In the genomic region with DNA sequence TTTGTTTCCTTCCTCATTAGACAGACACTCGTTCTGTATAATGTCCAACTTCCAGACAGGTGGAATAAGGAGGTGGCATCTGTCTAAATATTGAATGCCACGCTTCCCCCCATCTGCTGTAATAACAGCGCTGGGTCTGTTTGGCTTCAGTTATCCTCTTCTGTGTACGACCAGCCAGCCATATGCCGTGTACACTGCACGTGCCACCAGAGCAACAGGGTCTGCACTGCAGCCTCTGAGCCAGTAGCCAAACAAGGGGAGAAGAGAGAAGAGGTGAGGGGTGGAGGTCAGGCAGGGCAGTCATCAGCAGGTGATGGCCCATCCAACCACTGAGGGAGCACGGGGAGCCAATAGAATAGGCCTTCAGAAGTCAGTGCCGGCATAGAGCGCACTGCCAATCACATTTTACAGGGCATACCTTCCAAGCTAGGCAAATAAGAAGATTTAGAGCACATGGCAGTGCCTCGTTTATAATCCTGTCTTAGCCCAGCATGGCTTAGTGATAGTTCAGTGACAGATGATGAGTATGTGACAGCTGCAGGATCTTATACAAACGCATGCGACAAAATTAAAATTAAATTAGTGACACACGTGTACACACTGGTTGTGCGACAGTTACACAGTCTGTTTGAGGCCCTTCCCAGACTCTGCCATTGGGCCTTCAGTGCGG, we compare ENCODE assay signal across 13 mouse cellular contexts.
DNase-seq lines count a peak whose midpoint lies in the region; ATAC-seq and TF ChIP-seq lines count a peak whose summit lies in the region.
"Had no signal": no experiment of that assay in that cellular context is flagged by ENCODE, and none has a peak within 500 bp of the region (broad histone marks: within the 10 kb centered on the region; RNA-seq: fewer than 3 reads in every experiment).

No protein-coding gene starts in this region.

- no peak overlapping the region for H3K9ac ChIP-seq in forebrain, embryonic 15.5 days (replicated peaks)
- no peak overlapping the region for H3K9ac ChIP-seq in neural tube, embryonic 15.5 days (replicated peaks)
- H3K9ac ChIP-seq: heart, embryonic 15.5 days; limb, embryonic 15.5 days had no signal

- H3K4me1 ChIP-seq in forebrain, embryonic 15.5 days = peaks cover 12% of the 10 kb centered on the region
- H3K4me1 ChIP-seq in neural tube, embryonic 15.5 days = no peaks in the 10 kb centered on the region
- no peaks in the 10 kb centered on the region for H3K4me1 ChIP-seq in lung, adult 2 months (ENCODE audit: control insufficient read depth, insufficient read depth, low read length)
- H3K4me1 ChIP-seq: heart, embryonic 15.5 days; limb, embryonic 15.5 days had no signal

- no peaks in the 10 kb centered on the region for H3K9me3 ChIP-seq in forebrain, embryonic 15.5 days
- no peaks in the 10 kb centered on the region for H3K9me3 ChIP-seq in neural tube, embryonic 15.5 days (replicated peaks)
- H3K9me3 ChIP-seq: heart, embryonic 15.5 days; limb, embryonic 15.5 days had no signal

- peaks cover 9% of the 10 kb centered on the region; the same call in 1 of the 2 replicates for H3K27me3 ChIP-seq in forebrain, embryonic 15.5 days
- peaks cover 1% of the 10 kb centered on the region; the same call in 1 of the 2 replicates for H3K27me3 ChIP-seq in neural tube, embryonic 15.5 days (replicated peaks)
- H3K27me3 ChIP-seq: heart, embryonic 15.5 days; limb, embryonic 15.5 days had no signal

- no peak overlapping the region for H3K27ac ChIP-seq in forebrain, embryonic 15.5 days (replicated peaks)
- no peak overlapping the region for H3K27ac ChIP-seq in neural tube, embryonic 15.5 days (replicated peaks)
- H3K27ac ChIP-seq: heart, embryonic 15.5 days; limb, embryonic 15.5 days had no signal

- H3K36me3 ChIP-seq in forebrain, embryonic 15.5 days = no peaks in the 10 kb centered on the region
- H3K36me3 ChIP-seq in neural tube, embryonic 15.5 days = no peaks in the 10 kb centered on the region
- H3K36me3 ChIP-seq: heart, embryonic 15.5 days; limb, embryonic 15.5 days had no signal

- peak overlapping the region; percentile 22 for H3K4me2 ChIP-seq in forebrain, embryonic 15.5 days (replicated peaks)
- H3K4me2 ChIP-seq in neural tube, embryonic 15.5 days = peak overlapping the region; percentile 17; the same call in 1 of the 2 replicates
- H3K4me2 ChIP-seq: heart, embryonic 15.5 days; limb, embryonic 15.5 days had no signal

- no peak for TF ChIP-seq POLR2A in lung, adult 2 months (IDR thresholded peaks at IDR 0.05; ENCODE audit: borderline replicate concordance, extremely low read depth, low read depth, low read length)

- no peak for TF ChIP-seq CTCF in lung, adult 2 months (IDR thresholded peaks at IDR 0.05; ENCODE audit: insufficient read depth, low read length)

- H3K4me3 ChIP-seq in forebrain, embryonic 15.5 days = no peak overlapping the region
- H3K4me3 ChIP-seq in neural tube, embryonic 15.5 days (replicated peaks) = no peak overlapping the region
- H3K4me3 ChIP-seq in lung, adult 2 months (replicated peaks; ENCODE audit: extremely low read depth, low read depth, low read length) = no peak overlapping the region
- H3K4me3 ChIP-seq: erythroblast, embryonic 14.5 days; heart, embryonic 15.5 days; limb, embryonic 15.5 days had no signal

- DNase-seq in layer of hippocampus, postnatal 14 days (ENCODE audit: low spot score in 2 of 2) = peak; percentile 18 to 23
- DNase-seq in layer of hippocampus, adult 9-11 months = no peak
- peak; percentile 11 for DNase-seq in large intestine, adult 2 months (ENCODE audit: low read depth, low spot score)
- no peak for DNase-seq in lung, adult 2 months
- DNase-seq in B cell, adult 2 months = no peak
- DNase-seq in lung, postnatal 10 days = no peak
- DNase-seq: gastrocnemius, postnatal 36 days; kidney, postnatal 10 days had no signal

- WGBS in forebrain, embryonic 15.5 days = 44% methylated on average over 15 of the region's 15 CpGs
- 42% methylated on average over 15 of the region's 15 CpGs for whole genome bisulfite sequencing in large intestine, adult 2 months
- 67% methylated on average over 15 of the region's 15 CpGs for WGBS in neural tube, embryonic 15.5 days
- 76% methylated on average over 15 of the region's 15 CpGs for WGBS in lung, adult 2 months

- peak; percentile 91 for ATAC-seq in forebrain, embryonic 15.5 days (replicated peaks)
- ATAC-seq in neural tube, embryonic 15.5 days (ENCODE audit: low FRiP score) = peak; percentile 65

Comparison
In these comparisons a context has a peak if more than half of its experiments do, and no peak if none do; other contexts are left out.
1. DNase-seq: peak in layer of hippocampus, postnatal 14 days (2 of 2) and large intestine, adult 2 months (single experiment); none in layer of hippocampus, adult 9-11 months (single experiment), lung, adult 2 months (single experiment), B cell, adult 2 months (0 of 2) and lung, postnatal 10 days (single experiment).